Mouse (Mus musculus) lung, postnatal 25 days (tissue): Measurements from ENCODE around the gene Nap1l3.

ENCODE experiments used
- DNase-seq: peaks from one replicate; pipeline ENCODE4 v3.0.0; 2022; ENCODE audit warnings: low spot score

Gene Nap1l3

DNA sequence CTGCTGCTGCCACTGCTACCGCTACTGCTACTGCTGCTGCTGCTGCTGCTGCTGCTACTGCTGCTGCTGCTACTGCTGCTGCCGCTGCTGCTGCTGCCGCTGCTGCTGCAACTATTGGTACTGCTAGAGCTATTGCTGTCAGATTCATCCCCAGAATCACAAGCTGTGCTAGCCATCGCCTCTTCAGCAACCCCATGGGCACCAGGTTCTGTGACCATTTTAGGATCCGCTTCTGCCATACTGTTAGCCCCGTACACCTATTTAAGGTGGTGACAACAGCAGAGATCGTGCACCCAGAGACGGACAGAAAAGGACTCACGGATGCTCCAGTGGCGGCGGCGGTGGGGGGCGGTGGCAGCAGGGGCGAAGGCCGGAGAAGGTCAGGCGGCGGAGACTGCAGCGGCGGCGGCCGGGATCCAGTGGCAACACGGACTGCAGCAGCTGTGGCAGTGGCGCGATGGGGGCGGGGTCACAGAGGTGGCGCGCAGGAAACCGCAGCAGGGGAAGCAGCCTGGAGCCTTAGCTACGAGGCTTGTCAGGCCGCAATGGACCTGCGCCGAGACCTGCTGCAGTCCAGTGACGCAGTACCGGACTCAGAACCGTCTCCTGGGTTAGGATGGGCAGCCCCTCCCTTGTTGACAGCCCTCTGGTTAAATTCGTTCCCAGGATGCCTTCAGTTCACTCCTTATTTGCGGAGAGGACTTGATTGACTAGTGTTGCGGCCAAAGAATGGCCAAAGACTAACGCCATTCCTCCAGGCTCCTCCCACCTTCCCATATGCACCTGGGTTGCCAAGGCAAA lies at the start of gene Nap1l3:
Gene Nap1l3 (minus strand): TSS at position 621 of the 801 bp plus-strand sequence.
- DNase-seq: peak; percentile 61

DNA sequence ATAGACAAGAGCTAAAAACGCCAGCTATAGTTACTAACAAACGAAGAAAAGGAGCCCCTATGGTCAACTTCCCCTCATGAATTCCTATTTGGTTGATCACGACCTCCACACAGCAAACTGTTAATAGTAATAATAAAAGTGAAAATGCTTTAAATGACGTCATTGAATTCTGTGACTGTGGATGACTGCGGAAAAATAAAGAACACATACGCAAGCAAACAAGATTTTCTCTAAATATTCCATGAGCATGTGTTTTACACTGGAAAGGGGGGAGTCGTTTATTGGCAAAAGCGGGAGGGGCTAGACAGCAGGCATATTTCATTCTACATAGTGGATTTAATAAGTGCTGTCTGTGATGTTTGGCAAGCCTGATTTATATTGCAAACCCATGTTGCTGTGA lies 451 bp upstream of the Nap1l3 start:
- DNase-seq: no peak
